Mouse (Mus musculus): ENCODE measurements around the gene Zbtb7a.

Zbtb7a gene

GRCm38 (mm10) chr10:81139529-81139846 lies 4.5 kb downstream of the Zbtb7a start:
- no peak for DNase-seq

GRCm38 (mm10) chr10:81140005-81140404 lies 5.0 kb downstream of the Zbtb7a start:
- no peak for DNase-seq

GRCm38 (mm10) chr10:81140717-81141454 lies 5.9 kb downstream of the Zbtb7a start:
- peak; percentile 52 to 66 for DNase-seq

- no peak for DNase-seq
Measured at GRCm38 (mm10) chr10:81141455-81142210, 6.6 kb downstream of the Zbtb7a start.

- no peak for DNase-seq
Measured at GRCm38 (mm10) chr10:81142551-81142981, 7.5 kb downstream of the Zbtb7a start.

GRCm38 (mm10) chr10:81143157-81143633 lies 8.2 kb downstream of the Zbtb7a start:
- DNase-seq, result peak; percentile 55

GRCm38 (mm10) chr10:81143845-81144437 lies 8.9 kb downstream of the Zbtb7a start:
- no peak for DNase-seq

- DNase-seq, result peak; percentile 62 to 67
Measured at GRCm38 (mm10) chr10:81144667-81145066, 9.6 kb downstream of the Zbtb7a start.

GRCm38 (mm10) chr10:81145307-81145706 lies 10.3 kb downstream of the Zbtb7a start:
- no peak for DNase-seq

GRCm38 (mm10) chr10:81145778-81146177 lies 10.8 kb downstream of the Zbtb7a start:
- DNase-seq, result no peak

- no peak for DNase-seq
Measured at GRCm38 (mm10) chr10:81146296-81146695, 11.3 kb downstream of the Zbtb7a start.

GRCm38 (mm10) chr10:81151261-81151660 lies 16.2 kb downstream of the Zbtb7a start:
- no peak for DNase-seq

- DNase-seq, result no peak
Measured at GRCm38 (mm10) chr10:81152609-81153008, 17.6 kb downstream of the Zbtb7a start.

GRCm38 (mm10) chr10:81154313-81154712 lies 19.3 kb downstream of the Zbtb7a start:
- DNase-seq, result no peak

- no peak for DNase-seq
Measured at GRCm38 (mm10) chr10:81154736-81155135, 19.7 kb downstream of the Zbtb7a start.

GRCm38 (mm10) chr10:81161602-81162317 lies 26.7 kb downstream of the Zbtb7a start:
- no peak for DNase-seq

GRCm38 (mm10) chr10:81162318-81162652 lies 27.3 kb downstream of the Zbtb7a start:
- DNase-seq, result no peak

GRCm38 (mm10) chr10:81165118-81165517 lies 30.1 kb downstream of the Zbtb7a start:
- DNase-seq, result peak in 1 of 2 experiments; percentile 53

- peak; percentile 100 for DNase-seq
Measured at GRCm38 (mm10) chr10:81167200-81168086, 32.4 kb downstream of the Zbtb7a start, which contains the start of gene Pias4. TSS of gene Pias4 (minus strand) at chr10:81167923.

- DNase-seq, result no peak
Measured at GRCm38 (mm10) chr10:81168087-81168431, 33.0 kb downstream of the Zbtb7a start.

GRCm38 (mm10) chr10:81168521-81169244 lies 33.7 kb downstream of the Zbtb7a start:
- peak; percentile 90 to 93 for DNase-seq
